Mouse (Mus musculus) layer of hippocampus, adult 9-10 months (tissue): ENCODE results near the gene Mrpl50.
"Not testable (repeated sequence)": the region's sequence is repeated elsewhere in the genome, so short reads cannot be mapped to it uniquely, and the experiment has no call there.

Experiments used
- DNase-seq: peaks from one replicate; pipeline ENCODE4 v3.0.0; 2022; ENCODE audit warnings: low spot score

Gene Mrpl50

DNA sequence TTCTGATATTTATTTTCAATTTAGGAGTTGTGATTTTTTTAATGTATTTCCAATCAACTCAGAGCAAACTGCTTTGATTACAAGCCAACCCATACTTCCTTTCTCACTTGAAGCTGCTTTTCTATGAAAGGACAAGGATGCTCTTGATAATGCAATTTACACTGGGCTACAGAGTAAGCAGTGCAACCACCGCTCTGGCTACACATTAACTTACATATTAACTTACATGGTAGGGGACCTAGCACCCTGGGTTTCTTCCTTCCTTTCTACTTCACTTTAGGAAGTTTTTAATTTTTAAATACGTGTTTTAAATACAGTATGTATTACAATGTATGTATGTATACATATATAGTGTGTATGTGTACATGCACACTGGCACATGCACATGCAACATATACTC lies 11.7 kb downstream of the Mrpl50 start:
- DNase-seq, result no peak

DNA sequence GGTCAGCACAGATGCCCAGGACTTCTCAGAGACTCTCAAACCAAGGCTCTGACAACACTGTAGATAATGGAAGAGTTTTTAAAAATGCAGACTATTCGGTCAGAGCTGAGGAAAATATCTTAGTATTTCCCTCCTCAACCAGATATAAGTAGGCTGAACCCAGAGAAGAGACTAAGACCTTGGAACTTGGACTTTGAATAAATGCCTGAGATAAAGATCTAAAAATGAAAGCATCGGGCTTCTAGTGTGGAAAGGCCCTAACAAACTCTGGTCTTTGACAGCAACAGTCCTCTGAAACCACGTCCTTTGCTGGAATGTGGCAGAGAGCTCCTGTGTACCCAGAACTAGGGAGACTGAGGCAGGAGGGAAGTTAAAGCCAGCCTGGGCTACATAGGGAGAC lies 14.5 kb downstream of the Mrpl50 start, which contains the start of gene Baat:
Gene Baat, minus strand, starts transcription at position 172 of the 400 bp plus-strand sequence.
- DNase-seq, result no peak

DNA sequence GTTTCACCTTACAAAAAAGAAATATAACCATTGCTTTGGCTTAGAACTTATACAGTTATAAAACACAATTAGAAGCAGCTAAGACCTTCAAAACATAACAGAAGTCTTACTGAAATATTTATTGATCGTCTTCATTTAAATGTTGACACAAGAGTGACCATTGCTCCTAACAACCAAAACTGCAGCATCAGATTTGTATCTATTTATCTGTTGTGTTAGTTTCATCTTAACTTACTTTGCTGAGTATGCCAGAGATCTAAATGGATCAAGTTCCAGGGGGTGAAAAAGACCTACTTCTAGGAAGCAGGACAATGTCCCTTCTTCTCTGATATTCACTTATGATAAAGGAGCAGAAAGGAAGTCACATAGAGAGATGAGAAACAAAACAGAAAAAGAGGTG lies 17.3 kb downstream of the Mrpl50 start:
- DNase-seq, result no peak

DNA sequence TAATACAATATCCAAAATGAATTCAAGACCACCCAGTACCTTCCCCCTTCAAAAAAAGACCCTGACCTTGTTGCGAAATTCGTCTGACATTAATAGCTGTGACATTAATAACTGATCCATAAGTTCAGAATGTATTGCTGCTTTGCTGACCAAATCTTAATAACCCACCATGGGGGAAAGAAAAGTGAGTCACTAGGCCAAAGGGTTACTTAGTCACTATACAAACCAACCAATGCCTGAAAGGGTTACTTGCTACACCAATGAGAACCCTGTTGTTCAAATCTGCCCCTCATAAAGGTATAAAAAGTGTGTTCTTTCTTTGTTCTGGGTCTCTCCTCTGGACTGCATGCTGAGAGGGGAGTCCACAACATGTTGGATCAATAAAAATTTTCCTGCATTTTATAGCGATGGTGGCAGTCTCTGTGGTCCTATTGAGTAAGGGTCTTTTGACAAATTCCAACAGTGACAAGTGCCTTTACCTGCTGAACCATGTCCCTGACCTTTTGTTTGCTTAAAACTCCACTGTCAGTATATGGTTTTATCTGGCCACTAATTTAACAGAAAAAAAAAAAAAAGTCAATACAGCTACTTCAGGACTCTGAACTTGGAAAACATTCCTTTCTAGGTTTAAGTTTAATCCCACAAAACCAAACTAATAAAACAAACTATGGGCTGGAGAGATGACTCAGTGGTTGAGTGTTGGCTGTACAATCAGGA lies 34.8 kb downstream of the Mrpl50 start:
- DNase-seq, result not testable (repeated sequence)

DNA sequence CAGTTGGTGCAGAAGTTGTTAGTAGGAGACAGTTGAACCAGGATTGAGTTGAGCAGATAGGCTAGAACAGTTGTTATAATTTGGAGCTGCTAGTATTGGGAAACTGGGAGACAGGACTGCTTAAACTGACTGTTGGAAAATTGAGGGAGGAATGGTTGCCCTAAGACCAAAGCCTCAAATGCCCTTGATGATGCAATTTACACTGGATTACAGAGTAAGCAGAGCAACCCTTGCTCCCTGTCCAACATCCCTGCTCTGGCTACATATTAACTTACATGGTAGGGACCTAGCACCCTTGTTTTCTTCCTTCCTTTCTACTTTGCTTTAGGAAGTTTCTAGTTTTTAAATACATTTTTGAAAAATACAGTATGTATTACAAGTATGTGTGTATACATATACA lies 35.5 kb downstream of the Mrpl50 start:
- DNase-seq, result no peak

DNA sequence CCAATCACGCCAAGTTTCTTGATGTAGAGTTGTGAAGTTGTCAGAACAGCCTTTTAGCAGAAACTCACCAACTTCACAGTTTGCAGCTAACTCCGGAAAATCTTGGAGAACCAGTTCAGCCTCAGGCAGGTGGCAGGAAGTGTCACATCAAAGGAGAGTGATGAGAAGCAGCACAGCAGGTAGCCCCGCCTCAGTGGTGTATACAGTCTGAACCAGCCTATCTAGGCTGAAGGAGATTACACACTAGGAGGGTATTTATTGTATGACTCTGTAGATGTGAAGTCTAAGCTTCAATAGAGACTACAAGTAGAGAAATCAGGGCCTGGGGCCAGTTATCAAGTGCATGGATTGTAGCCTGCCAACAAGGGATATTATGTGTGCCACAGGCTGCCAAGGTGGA lies 40.0 kb downstream of the Mrpl50 start:
- no peak for DNase-seq

DNA sequence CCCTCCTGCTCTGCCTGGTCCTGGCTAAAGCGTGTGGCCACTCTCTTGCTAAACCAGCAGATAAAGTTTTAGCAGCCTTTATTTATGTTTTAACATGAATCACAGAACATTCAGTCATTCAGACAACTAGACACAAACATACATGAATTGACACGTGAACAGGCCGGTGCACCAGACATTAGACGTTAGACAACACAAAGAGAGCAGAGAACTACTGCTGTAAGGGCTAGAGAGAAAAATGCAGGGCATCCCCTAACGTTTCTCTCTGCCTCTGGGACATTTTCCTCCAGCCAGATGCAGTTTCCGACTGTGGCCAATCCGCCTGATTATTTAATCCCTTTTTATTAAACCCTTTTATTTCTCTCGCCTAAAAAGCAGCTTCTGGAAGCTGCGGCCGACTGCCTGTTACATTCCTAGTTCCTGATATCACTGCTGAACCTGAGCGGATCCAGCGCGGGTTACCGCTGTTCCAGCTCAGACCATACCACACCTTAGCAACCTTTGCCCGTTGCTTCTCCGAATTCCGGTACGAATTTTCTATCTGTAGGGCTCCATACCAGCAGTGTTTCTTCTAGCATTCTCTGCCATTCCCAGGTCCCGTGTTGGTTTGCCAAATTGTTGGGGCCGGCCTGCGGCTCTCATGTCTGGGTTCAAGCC lies 40.7 kb downstream of the Mrpl50 start:
- DNase-seq, result no peak

DNA sequence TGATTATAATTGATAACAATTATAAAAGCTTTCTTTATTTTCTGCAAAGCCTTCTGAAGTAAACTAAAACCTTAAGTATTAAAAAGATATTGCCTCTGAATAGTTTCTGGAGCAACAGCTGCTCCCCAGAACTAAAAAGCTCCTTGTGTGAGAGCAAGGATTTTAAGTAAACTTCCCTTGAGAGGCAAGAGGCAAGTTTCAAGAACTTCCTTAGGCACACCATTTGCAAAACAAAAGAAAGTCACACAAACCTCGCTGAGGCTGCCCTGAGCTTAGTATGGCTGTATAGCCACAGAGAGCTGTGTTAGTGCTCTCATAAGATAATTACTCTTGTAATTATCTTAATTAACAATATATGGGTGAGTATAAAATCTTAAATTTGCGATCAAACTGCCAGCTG lies 41.9 kb downstream of the Mrpl50 start:
- DNase-seq, result not testable (repeated sequence)

DNA sequence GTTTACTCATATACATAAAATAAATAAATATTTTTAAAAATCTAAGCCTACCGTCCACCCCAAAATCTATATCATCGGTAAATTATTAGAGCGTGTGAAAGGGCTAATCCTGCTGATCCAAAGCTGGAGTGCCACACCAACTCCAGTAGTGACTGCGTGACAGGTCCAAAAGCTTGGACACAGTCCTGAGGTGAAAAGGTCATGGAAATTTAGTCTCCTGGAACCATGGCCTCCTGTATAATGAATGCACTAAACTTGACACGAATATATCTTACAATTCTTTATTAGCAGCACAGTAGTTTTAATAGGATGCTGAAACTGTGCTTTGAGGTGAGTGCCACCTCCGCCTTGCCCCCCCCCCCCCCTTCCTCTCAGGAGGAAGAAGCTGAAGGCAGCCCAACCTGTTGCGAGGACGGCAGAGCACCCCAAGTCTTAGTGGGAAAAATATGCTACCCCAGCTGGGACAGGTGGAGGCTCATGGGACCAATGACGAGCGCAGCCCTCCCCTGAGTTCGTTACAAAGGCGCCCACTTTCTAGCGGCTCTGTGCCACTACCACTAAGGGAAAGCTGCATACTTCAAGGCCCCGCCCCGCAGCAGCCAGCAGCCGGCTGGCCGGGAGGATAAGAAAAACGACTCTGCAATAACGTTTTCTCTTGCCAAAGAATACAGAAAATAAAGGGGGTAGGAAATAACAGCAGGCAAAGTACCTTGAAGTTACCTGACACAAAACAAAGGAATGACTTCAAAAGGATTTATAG lies 42.6 kb downstream of the Mrpl50 start:
- no peak for DNase-seq

DNA sequence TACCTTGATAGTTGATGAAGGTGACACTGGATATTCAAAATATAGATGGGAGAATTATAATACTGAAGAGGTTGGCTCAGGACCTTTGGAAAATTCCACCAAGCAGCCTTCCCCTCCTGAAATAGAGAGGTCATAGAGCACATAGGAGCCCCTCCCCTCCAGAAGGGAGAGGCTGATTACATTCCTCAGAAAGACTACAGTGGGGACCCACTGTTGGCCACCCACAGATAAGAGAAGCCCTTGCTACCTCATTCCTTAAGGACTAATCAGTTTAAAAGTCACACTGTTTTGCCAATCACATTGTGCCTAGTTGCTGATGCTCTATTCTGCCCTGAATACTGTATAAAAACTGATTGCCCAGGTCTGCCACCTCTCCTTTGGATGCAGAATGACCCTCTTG lies 46.3 kb downstream of the Mrpl50 start:
- no peak for DNase-seq

DNA sequence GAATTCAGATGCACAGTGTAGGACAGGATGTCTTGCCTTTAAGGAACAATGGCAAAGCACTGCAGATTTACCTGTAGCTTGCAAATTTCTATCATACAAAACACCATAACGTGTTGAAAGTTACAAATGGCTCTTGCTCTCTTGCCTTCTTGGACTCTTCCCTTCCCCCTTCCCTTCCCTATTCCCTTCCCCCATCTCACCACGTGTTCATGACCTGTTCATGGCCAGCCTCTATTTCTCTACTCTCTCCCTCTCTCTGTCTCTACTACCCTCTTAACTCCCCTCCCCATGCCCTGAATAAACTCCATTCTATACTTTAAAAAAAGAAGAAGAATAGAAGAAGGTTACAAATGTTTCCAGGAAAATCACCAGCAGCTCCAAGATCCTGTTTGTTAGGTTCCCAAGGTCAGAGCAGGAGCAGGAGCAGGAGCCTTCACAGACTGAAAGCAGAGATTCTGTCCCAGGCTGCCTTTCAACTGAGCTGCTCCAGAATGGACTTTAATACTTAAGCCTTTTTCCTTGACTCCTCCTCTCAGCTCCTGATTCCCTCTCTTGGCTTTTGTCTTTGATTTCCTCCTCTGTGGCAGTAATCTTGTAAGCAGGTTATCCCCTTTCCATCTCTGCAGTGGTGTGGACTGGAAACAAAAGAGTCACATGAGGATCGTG lies 47.3 kb downstream of the Mrpl50 start, which contains the start of gene Acnat1:
Gene Acnat1, minus strand, starts transcription at position 478 of the 666 bp plus-strand sequence.
- DNase-seq, result no peak

DNA sequence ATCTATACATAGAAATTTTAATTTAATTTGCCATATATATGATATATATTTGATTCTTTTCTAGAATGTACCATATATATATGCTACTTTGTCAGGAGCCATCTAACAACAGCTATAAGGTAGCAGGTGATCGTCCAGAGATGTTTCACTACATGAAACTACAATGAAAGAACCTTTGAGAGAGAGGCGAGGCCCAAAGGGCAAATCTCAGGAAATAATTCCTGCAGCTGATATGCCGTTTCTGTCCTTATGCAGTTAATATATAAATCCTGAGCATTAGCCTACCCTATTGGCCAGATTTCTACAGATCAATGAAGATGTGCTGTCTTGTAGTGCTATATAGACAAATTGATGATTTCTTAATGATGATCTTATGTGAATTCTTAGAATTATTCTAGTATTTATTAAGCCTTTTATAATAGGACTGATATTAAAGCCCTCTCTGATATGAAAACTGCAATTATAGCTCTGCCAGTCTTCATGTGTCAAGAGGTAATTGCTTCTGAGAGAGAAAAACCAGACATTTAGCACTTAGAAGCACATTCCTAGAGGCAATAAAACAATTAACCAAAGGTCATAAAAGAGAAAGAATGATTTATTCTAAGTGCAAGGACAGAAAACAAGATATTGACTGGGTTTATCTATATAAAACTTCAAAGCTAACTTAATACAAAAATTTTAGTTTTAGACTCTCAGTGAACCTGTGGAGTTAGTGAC lies 51.3 kb downstream of the Mrpl50 start:
- no peak for DNase-seq

DNA sequence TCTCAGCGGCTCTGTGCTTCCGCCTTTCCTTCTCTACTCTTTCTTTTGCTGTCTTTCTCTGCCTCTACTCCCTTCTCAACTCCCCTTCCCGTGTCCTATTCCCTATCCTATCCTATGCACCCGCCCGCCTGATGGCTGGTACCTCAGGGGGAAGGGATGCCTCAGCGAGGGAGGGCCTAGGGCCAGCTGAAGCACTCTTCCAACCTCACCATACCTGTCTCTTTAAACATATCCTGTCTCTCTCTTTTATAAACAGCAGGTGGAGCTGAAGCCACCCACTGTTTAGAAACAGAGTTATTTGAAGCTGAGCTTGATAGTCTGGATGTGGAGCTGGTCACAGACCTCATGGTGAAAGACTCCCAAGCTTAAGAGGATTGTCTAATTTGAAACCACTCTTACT lies 53.5 kb downstream of the Mrpl50 start:
- DNase-seq, result no peak
